Mouse (Mus musculus) regulatory T cell (primary cell): ENCODE data around the gene Setmar.

Experiments used
- in situ Hi-C: fragments of 300-600 bp; cut with MboI, MseI; formaldehyde crosslinking; loops from one replicate; pipeline ENCODE4 v1.15.1; 2025; ENCODE audit warnings: high pct_unique_total_duplicates

Gene Setmar

GRCm38 (mm10) chr6:108111693-108112092 is 46.8 kb downstream of the Setmar start:
- in situ Hi-C loops: no loop called here

DNA sequence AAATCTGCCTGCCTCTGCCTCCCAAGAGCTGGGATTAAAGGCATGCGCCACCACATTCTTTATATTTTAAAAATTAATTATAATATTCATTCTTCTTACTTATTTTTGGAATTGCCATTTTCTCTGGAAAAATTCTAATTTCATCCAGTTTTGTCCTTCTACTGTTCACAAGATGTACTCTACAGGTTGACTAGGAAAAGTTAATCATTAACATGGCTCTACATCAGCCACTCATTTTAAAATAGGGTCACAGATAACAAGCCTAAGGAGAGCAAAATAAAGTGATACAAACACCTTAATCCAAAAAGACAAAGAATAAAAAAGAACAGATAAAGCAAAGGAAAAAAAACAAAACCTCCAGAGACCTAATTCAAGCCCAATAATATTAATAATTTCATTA is 50.1 kb downstream of the Setmar start:
- in situ Hi-C loops: no loop called here

DNA sequence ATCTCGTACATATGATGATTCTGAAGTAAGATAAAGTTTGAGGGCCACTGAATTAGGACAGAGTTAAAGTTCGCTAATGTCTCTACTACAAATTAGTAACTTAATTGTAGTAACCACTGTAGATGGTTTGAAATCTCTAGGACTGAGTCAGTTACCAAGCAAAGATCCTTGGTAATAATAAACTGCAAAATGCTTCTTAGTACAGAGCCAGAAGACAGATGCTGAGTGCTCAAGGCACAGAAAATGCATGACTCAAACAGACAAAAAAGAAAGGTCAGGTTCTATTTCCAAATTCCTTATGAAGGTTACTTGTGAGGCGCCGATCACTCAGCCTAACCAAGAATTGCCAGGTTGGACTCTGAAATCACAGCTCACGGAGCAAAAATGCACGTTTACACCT is 53.0 kb downstream of the Setmar start:
- in situ Hi-C loops: no loop called here

- in situ Hi-C loops: no loop called here
These were observed 60.6 kb downstream of the Setmar start for GRCm38 (mm10) chr6:108125474-108125873.

DNA sequence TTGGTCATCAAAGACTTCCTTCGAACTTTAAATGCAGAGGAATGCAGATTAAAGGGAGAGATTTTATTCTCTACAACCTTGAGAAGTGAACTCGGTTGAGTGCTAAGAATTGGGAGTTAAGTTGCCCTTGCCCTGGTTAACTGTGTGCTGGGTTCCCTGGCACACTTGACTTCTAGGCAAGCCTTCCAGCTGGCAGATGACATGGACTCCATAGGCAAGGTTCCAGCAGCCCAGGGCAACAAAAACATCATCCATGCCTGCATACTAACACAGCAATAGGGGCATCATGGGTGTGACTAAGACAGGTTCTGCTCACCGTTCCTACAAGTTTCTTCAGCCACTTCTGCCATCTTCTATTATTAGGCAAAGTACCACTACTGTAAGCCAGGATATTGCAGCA is 61.8 kb downstream of the Setmar start:
- in situ Hi-C loops: no loop called here
